Mouse (Mus musculus): Measurements from ENCODE around the gene Atp9a. TPM values are rescaled to one million over a fixed set of nuclear protein-coding genes. Genes with fewer than 3 reads are reported as not detected.

Gene Atp9a
- polyA plus RNA-seq, 1 experiment from 2014 or later = 22.6 TPM

GRCm38 (mm10) chr2:168656569-168657308 is 85.5 kb downstream of the Atp9a start:
- H3K4me3 ChIP-seq (replicated peaks) = no peak overlapping the region
- H3K27me3 ChIP-seq (replicated peaks) = no peaks in the 10 kb centered on the region
- H3K9me3 ChIP-seq = no peaks in the 10 kb centered on the region
- no peaks in the 10 kb centered on the region; the same call in none of the 2 replicates for H3K4me1 ChIP-seq
- H3K4me2 ChIP-seq = no peak overlapping the region
- ATAC-seq (ENCODE audit: insufficient read depth, low FRiP score, low read depth) = no peak
- H3K36me3 ChIP-seq = no peaks in the 10 kb centered on the region
- H3K27ac ChIP-seq = no peak overlapping the region
- WGBS = 40% methylated on average over 16 of the region's 16 CpGs
- H3K9ac ChIP-seq = no peak overlapping the region

GRCm38 (mm10) chr2:168654983-168655669 is 87.1 kb downstream of the Atp9a start:
- H3K27me3 ChIP-seq (replicated peaks) = no peaks in the 10 kb centered on the region
- H3K4me3 ChIP-seq (replicated peaks) = no peak overlapping the region
- WGBS = 67% methylated on average over 17 of the region's 17 CpGs
- H3K4me2 ChIP-seq = no peak overlapping the region
- no peaks in the 10 kb centered on the region for H3K9me3 ChIP-seq
- no peaks in the 10 kb centered on the region; the same call in none of the 2 replicates for H3K4me1 ChIP-seq
- no peak overlapping the region for H3K9ac ChIP-seq
- no peak for ATAC-seq (ENCODE audit: insufficient read depth, low FRiP score, low read depth)
- no peak overlapping the region for H3K27ac ChIP-seq
- H3K36me3 ChIP-seq = no peaks in the 10 kb centered on the region

DNA sequence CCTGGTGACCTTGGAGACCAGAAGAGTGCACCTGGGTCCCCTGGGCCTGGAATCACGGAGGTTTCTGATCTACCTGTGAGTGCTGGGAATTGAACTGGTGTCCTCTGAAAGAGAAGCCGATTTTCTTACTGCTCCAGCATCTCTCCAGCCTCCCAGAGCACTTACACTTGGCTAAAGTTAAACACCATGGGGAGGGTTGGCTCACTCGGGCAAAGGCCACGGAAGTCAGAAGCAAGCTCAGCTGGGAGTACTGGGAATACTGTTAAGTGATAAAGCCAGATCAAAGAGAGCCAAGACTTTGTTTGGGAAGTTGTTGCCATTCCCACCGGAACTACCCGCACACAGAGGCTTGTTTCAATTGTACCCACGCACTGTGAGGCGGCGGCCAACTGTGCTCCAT is 87.7 kb downstream of the Atp9a start:
- H3K4me3 ChIP-seq (replicated peaks) = no peak overlapping the region
- WGBS = 59% methylated on average over 9 of the region's 9 CpGs
- no peaks in the 10 kb centered on the region for H3K9me3 ChIP-seq
- no peak overlapping the region for H3K4me2 ChIP-seq
- no peaks in the 10 kb centered on the region for H3K27me3 ChIP-seq (replicated peaks)
- ATAC-seq (ENCODE audit: insufficient read depth, low FRiP score, low read depth) = no peak
- no peak overlapping the region for H3K9ac ChIP-seq
- H3K27ac ChIP-seq = no peak overlapping the region
- no peaks in the 10 kb centered on the region; the same call in none of the 2 replicates for H3K4me1 ChIP-seq
- no peaks in the 10 kb centered on the region for H3K36me3 ChIP-seq

- no peak overlapping the region for H3K4me2 ChIP-seq
- H3K4me1 ChIP-seq = no peaks in the 10 kb centered on the region; the same call in none of the 2 replicates
- no peak overlapping the region for H3K27ac ChIP-seq
- H3K36me3 ChIP-seq = no peaks in the 10 kb centered on the region
- H3K9me3 ChIP-seq = no peaks in the 10 kb centered on the region
- no peaks in the 10 kb centered on the region for H3K27me3 ChIP-seq (replicated peaks)
- no peak overlapping the region for H3K9ac ChIP-seq
- 46% methylated on average over 7 of the region's 7 CpGs for WGBS
- no peak for ATAC-seq (ENCODE audit: insufficient read depth, low FRiP score, low read depth)
- no peak overlapping the region for H3K4me3 ChIP-seq (replicated peaks)
Observed at GRCm38 (mm10) chr2:168651757-168652156, 90.5 kb downstream of the Atp9a start.

DNA sequence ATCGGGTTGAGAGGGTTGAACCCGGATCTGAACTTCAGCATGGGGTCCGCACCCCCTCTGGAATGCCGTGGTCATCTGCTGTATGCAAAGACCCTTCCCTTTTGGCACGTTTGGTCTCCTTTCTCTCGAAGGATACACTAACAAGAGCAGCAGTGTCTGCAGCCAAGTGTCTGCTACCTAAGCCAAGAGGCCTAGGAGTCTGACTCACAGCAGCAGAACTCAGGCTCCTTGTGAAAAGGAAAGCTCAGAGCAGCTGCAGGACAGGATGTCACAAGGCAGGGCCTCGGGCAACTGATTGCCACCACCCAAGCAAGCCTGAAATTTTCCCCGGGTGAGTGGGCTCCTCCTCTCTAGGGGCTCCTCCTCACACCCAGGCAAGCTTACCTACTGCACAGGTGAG is 94.0 kb downstream of the Atp9a start:
- Histone ChIP-seq H3K27me3 (replicated peaks) (no peaks in the 10 kb centered on the region), H3K4me1 (no peaks in the 10 kb centered on the region), H3K27ac (no peak overlapping the region), H3K4me2 (no peak overlapping the region), H3K9ac (no peak overlapping the region), H3K4me3 (replicated peaks) (no peak overlapping the region), H3K36me3 (no peaks in the 10 kb centered on the region; the same call in 1 of the 2 replicates), H3K9me3 (no peaks in the 10 kb centered on the region)
- no peak for ATAC-seq (ENCODE audit: insufficient read depth, low FRiP score, low read depth)
- WGBS = 62% methylated on average over 8 of the region's 8 CpGs

DNA sequence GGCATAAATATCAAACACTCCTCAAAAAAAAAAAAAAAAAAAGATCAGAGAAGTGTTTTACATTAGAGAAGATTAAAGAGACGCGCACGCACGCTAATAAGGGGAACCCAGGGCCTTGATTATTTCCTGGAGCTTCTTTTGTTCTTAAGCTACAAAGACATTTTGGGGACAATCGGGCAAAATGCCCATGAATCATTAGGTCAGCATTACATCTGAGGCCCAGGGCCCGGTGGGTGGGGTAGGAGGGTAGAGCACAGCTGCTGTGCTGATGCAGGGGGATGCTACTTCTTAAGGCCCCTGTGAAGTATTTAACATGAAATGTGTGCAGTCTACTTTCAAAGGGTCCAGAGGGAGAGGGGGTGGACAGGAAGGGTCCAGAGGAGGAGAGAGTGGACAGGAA is 97.4 kb downstream of the Atp9a start:
- Histone ChIP-seq H3K9me3 (no peaks in the 10 kb centered on the region), H3K4me1 (no peaks in the 10 kb centered on the region), H3K9ac (no peak overlapping the region), H3K4me2 (no peak overlapping the region), H3K36me3 (peaks cover 3% of the 10 kb centered on the region; the same call in 1 of the 2 replicates), H3K27ac (no peak overlapping the region), H3K27me3 (replicated peaks) (no peaks in the 10 kb centered on the region), H3K4me3 (replicated peaks) (no peak overlapping the region)
- ATAC-seq (ENCODE audit: insufficient read depth, low FRiP score, low read depth) = no peak
- 81% methylated on average over 6 of the region's 6 CpGs for WGBS

DNA sequence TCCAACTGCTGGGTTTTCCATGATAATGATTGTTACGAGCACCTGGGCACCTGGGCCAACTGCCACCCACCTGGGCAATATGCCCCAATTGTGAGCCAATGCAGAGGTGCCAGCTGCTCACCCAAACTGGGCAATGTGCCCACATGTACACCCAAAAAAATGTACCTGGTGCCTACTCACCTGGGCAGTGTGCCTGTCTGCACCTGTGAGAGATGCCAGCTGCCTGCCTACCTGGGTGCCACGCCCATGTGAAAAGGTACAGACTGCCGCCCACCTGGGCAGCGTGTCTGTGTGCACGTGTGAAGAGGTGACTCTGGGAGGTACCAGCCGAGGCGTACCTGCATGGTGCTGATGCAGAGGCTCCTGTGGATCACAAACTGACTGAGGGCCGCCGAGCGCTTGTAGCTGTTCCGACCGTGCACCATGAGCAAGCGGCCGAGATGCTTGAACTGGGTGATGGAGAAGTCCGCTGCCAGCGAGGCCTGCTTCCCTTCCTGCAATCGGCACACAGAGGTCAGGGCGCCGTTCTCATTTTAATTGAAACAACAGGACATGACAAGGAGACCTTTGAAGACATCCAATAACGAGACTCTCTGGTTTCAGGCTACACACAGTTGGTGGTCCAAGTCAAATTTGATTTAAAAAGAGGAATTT is 98.6 kb downstream of the Atp9a start:
- H3K27ac ChIP-seq = no peak overlapping the region
- peaks cover 3% of the 10 kb centered on the region; the same call in 1 of the 2 replicates for H3K36me3 ChIP-seq
- no peak for ATAC-seq (ENCODE audit: insufficient read depth, low FRiP score, low read depth)
- WGBS = 86% methylated on average over 20 of the region's 20 CpGs
- no peaks in the 10 kb centered on the region for H3K27me3 ChIP-seq (replicated peaks)
- H3K4me1 ChIP-seq = no peaks in the 10 kb centered on the region
- no peak overlapping the region for H3K4me2 ChIP-seq
- no peak overlapping the region for H3K9ac ChIP-seq
- H3K4me3 ChIP-seq (replicated peaks) = no peak overlapping the region
- no peaks in the 10 kb centered on the region for H3K9me3 ChIP-seq

DNA sequence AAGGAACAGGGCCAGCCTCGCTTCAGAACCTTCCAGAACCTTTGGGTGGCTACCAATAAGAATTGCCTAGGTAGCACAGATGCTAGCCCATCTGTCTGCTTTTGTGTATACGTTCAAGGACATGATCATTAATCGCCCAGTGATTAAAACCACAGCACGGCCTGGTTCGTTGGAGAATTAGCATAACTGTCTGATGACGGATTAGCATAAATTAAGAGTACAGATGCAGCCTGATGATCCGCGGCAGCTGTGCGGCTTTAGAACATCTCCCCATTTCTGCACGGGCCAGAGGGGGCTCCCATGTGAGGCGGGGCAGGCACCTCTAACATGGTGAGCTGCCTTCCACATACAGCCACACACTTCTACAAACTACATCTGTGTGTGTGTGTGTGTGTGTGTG is 100.0 kb downstream of the Atp9a start:
- H3K27ac ChIP-seq = no peak overlapping the region
- H3K9ac ChIP-seq = no peak overlapping the region
- H3K4me2 ChIP-seq = no peak overlapping the region
- H3K36me3 ChIP-seq = peaks cover 3% of the 10 kb centered on the region; the same call in 1 of the 2 replicates
- H3K4me1 ChIP-seq = no peaks in the 10 kb centered on the region
- 67% methylated on average over 11 of the region's 11 CpGs for WGBS
- H3K27me3 ChIP-seq (replicated peaks) = no peaks in the 10 kb centered on the region
- no peak for ATAC-seq (ENCODE audit: insufficient read depth, low FRiP score, low read depth)
- no peak overlapping the region for H3K4me3 ChIP-seq (replicated peaks)
- no peaks in the 10 kb centered on the region for H3K9me3 ChIP-seq

DNA sequence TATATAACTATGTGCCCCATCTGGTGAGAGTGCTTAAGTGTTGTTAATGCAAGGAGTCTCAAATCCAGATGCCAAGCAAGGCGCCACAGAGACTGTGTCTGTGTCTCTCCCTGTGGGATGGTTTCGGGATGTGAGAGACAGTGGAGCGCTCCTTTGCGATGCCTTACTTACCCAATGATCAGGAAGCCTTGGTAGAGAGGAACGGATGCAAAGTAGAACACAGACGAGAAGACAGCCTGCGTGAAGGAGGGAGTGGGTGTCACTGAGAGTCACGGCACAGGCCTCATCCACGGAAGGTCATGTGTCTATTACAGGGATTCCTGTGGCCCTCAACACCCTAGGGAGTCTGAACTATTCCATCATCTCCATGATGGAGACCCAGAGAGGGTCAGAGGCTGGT is 101.7 kb downstream of the Atp9a start:
- Histone ChIP-seq H3K4me3 (replicated peaks) (no peak overlapping the region), H3K9me3 (no peaks in the 10 kb centered on the region), H3K27ac (no peak overlapping the region), H3K9ac (no peak overlapping the region), H3K4me1 (no peaks in the 10 kb centered on the region), H3K36me3 (peaks cover 3% of the 10 kb centered on the region; the same call in 1 of the 2 replicates), H3K27me3 (replicated peaks) (no peaks in the 10 kb centered on the region), H3K4me2 (no peak overlapping the region)
- no peak for ATAC-seq (ENCODE audit: insufficient read depth, low FRiP score, low read depth)
- 95% methylated on average over 9 of the region's 9 CpGs for WGBS

DNA sequence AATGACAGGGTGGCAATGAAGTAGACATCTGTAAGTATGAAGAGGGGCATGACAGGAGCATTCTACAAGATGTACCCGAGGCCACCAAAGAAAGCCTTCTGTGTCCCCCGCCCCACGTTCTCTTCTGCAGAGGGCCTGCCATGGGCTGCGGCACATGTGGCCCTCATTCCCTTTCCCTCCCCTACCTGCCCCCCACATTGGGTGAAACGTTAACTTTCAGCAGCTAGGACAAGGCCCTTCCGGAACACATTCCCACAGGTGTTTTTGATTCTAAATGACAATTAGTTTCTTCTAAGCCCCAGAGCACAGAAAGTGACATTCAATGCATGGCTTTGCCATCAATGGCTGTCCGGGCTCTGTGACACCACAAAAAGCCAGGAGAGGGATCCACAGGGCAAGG is 107.3 kb downstream of the Atp9a start:
- ATAC-seq (ENCODE audit: insufficient read depth, low FRiP score, low read depth) = no peak
- Histone ChIP-seq H3K27ac (no peak overlapping the region), H3K27me3 (replicated peaks) (no peaks in the 10 kb centered on the region), H3K4me1 (peaks cover 3% of the 10 kb centered on the region; the same call in 1 of the 2 replicates), H3K9me3 (no peaks in the 10 kb centered on the region), H3K36me3 (no peaks in the 10 kb centered on the region), H3K4me2 (no peak overlapping the region), H3K9ac (no peak overlapping the region), H3K4me3 (replicated peaks) (no peak overlapping the region)
- 83% methylated on average over 7 of the region's 7 CpGs for WGBS

DNA sequence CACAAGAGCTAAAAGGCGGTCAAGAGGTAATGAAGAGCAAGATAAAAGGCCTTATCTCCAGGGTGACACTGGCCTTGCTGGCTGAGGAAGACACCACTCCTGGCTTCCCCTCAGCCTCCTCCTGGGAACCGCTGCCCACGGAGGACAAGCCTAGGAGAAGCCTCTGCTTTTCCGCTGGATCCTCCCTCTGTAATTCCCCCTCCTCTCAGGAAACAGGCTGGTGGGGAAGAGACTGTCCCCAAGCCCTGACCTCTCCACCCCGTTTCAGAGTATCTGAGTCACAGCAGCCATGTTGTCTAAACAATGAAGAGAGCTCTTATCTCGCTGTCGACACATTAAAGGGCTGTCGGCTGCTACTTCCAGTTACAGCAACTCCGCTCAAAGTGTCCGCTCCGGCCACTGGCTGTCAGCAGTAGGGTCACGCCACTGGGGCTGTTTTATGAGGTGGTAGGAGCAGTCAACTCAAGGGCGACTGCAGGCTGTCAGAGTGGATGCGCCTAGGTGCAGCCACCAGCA is 108.8 kb downstream of the Atp9a start:
- Histone ChIP-seq H3K9me3 (no peaks in the 10 kb centered on the region), H3K4me2 (no peak overlapping the region), H3K4me3 (replicated peaks) (no peak overlapping the region), H3K36me3 (no peaks in the 10 kb centered on the region), H3K9ac (no peak overlapping the region), H3K27ac (no peak overlapping the region), H3K27me3 (replicated peaks) (no peaks in the 10 kb centered on the region), H3K4me1 (peaks cover 3% of the 10 kb centered on the region; the same call in 1 of the 2 replicates)
- 34% methylated on average over 14 of the region's 14 CpGs for WGBS
- ATAC-seq (ENCODE audit: insufficient read depth, low FRiP score, low read depth) = no peak

DNA sequence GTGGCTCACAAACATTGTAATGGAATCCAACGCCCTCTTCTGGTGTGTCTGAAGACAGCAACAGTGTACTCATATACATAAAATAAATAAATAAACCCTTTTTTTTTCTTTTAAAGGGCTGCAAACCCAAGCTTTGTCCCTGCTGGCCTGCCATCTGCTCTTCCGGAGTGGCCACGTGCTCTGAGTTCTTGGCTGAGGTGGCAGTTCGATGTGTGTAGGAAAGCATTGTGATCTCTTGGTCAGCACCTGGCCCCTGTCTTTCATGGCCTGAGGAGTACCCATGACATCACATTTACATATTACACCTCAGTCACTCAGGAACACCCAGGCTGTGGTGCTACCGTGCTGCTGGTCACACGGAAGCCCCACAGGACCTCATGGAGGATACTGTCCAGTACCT is 109.7 kb downstream of the Atp9a start:
- Histone ChIP-seq H3K9me3 (no peaks in the 10 kb centered on the region), H3K9ac (no peak overlapping the region), H3K27me3 (replicated peaks) (no peaks in the 10 kb centered on the region), H3K36me3 (no peaks in the 10 kb centered on the region), H3K4me2 (no peak overlapping the region), H3K27ac (no peak overlapping the region), H3K4me1 (peaks cover 3% of the 10 kb centered on the region; the same call in 1 of the 2 replicates), H3K4me3 (replicated peaks) (no peak overlapping the region)
- WGBS = 74% methylated on average over 6 of the region's 6 CpGs
- no peak for ATAC-seq (ENCODE audit: insufficient read depth, low FRiP score, low read depth)

All from stomach, embryonic 15.5 days (tissue).